Mouse (Mus musculus) layer of hippocampus, adult 2 months (tissue): Measurements from ENCODE around the gene Arhgef26. TPM values are rescaled to one million over a fixed set of nuclear protein-coding genes. Genes with fewer than 3 reads are reported as not detected.

Source experiments
- DNase-seq, 2 experiments: peaks; one replicate each; pipeline ENCODE4 v3.0.0; 2022; ENCODE audit warnings: low spot score in 2 of 2
- H3K27ac ChIP-seq: fragments of 200-600 bp; 2 replicates; pipeline ENCODE4 v1.8.1; 2022
- H3K4me3 ChIP-seq: fragments of 200-600 bp; 2 replicates; pipeline ENCODE4 v1.8.1; 2022; ENCODE audit warnings: mild to moderate bottlenecking
- CTCF ChIP-seq: fragments of 200-600 bp; conservative IDR thresholded peaks from 2 replicates; pipeline ENCODE4 v1.8.1; 2022; ENCODE audit warnings: antibody characterized with exemption, mild to moderate bottlenecking, moderate library complexity
- total RNA-seq, 2 experiments: library from RNA; stranded (reverse); gene quantifications; 2 replicates each; pipeline ENCODE4 v1.2.3; 2021

Arhgef26 gene
- total RNA-seq, 2 experiments from 2014 or later, result 59.2 to 60.0 TPM

- no peak for DNase-seq
- no peak for TF ChIP-seq CTCF
- Histone ChIP-seq H3K4me3 (no peak overlapping the region), H3K27ac (no peak overlapping the region)
Observed at GRCm38 (mm10) chr3:62492568-62492967, 154.4 kb downstream of the Arhgef26 start.

DNA sequence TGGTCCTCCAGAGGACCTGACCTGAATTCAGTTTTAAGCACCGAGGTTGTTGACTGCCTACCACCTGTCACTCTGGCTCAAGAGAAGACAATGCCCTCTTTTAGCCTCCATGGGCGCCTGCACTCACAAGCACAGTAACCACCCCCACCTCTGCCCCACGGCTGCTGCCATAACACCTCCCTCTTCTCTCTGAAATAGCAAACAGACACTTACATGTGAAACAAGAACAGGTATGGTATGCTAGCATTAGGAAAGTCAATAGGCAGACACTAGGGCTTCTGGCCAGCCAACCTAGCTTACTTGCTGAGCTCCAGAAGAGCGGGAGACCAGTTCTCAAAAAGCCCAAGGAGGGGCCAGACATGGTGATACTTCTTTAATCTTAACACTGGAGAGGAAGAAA is 161.2 kb downstream of the Arhgef26 start:
- no peak overlapping the region for H3K4me3 ChIP-seq
- H3K27ac ChIP-seq, result no peak overlapping the region
- DNase-seq, result no peak
- no peak for TF ChIP-seq CTCF

DNA sequence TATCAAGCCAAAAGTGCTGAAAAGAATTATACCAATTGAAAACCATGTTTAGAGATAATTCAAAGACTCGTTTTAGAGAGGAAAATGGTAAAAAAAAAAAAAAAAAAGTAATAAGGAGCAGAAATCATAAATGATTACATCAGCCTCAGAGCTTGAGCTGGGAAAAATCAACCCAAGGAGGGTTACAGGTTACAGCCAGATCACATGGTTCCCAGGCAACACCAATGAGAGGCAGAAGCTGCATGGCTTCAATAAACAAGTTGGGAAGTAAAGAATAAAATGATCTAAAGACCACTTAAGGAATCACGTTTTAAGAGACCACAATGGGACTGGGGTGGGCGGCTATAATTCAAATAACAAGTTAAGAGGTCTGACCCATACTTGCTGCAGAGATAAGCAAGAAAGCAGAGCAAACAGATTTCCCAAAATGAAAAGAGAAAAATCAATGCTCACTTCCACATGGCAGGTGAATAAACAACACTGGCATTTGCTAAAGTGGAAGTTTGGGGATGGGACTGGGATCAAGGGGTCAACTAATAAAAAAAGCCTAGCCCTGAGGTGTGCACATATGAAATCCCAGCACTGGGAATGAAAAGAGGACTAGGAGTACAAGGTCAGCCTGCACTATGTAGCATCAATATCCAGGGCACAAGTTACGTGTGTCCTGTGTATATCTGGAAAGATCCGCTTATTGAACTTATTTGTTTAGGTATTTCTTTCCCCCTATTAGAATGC is 167.2 kb downstream of the Arhgef26 start:
- no peak for DNase-seq
- no peak for TF ChIP-seq CTCF
- Histone ChIP-seq H3K4me3 (peak overlapping the region; percentile 93), H3K27ac (no peak overlapping the region)

DNA sequence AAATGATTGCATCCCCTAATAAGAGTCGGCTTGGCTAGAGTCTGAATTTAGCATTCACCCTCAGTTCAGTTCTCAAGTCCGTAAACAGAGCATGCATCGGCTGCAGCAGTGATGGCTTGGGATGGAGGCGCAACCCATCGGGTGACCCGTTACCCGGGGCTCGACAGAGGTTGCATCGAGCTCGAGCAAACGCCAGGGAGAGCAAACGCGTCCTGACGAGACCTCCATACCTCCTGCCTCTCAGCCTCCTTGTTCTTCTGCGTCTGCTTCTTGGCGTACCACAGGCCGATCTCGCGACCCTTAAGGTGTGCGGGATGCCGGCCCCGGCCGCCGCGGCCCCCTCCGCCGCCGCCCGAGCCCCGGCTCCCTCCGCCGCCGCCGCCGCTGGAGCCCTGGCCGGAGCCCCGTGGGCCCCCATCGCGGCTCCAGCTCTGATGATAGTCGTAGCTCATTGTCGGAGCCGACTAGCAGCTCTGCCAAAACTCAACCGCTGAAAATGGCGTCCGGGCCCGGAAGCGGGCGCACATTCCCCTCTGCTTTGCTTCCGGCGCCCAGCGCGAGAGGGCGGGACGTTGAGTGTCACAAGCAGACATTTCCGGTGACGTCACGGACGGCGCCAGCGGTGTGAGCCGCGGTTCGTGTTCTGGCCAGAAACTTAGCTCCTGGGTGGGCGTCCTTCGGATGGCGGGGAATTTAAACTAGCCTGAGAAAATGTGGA is 168.5 kb downstream of the Arhgef26 start, which contains the start of gene Dhx36:
Dhx36 (minus strand) TSS at position 517 of the 718 bp plus-strand sequence.
- DNase-seq, result peak; percentile 97 to 99
- peak; percentile 44 for TF ChIP-seq CTCF
- Histone ChIP-seq H3K27ac (peak within 1 kb of the TSS; percentile 87), H3K4me3 (peak within 1 kb of the TSS; percentile 93)

DNA sequence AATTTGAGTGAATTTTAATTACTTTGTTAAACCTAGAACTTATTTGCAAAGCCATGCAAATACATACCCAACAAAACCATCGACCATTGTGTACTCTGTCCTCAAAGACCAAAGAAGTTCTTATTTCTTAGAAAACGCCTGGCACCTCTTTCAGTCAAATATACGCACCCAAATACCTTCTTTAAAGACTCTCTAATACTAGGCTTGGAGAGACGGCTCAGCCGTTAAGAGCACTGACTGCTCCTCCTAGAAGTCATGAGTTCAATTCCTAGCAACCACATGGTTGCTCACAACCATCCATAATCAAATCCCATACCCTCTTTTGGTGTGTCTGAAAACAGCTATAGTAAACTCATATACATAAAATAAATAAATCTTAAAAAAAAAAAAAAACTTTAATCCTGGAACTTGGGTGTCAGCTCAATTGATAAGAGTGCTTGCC is 169.1 kb downstream of the Arhgef26 start:
- TF ChIP-seq CTCF, result no peak
- Histone ChIP-seq H3K27ac (no peak overlapping the region), H3K4me3 (peak overlapping the region; percentile 93)
- no peak for DNase-seq

Other genes with a start within 250 kb of the Arhgef26 start
- gene Dhx36, start 168.7 kb downstream of the Arhgef26 start, total RNA-seq, result 10 to 100 TPM; 54.7 to 57.9 TPM